Mouse (Mus musculus) cerebellum, adult 18-20 months (tissue): ENCODE measurements around the gene Nop53.

ENCODE experiments used
- DNase-seq, 2 experiments: peaks; one replicate each; pipeline ENCODE4 v3.0.0; 2021

Nop53 gene

DNA sequence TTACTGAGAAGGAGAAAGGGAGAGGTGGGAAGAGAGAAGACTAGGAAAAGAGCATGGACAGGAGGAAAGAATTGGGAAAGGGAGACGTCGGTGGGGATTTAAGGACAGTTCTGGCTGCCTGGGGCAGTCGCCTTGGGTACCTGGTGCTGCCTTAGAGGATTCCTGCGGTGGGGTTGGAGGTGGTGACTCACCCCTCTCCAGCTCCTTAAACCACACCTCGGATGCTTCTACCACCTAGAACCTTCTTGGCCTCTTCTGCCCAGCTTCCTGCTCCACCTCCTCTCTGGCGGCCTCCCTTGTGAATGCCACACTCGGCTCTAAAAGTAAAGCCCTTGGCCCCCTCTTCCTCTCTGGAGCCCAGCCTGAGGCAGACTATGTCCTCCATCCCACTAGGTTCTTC lies 9.6 kb upstream of the Nop53 start:
- DNase-seq, result no peak

GRCm38 (mm10) chr7:15954978-15955443 lies 9.1 kb upstream of the Nop53 start:
- DNase-seq, result no peak

DNA sequence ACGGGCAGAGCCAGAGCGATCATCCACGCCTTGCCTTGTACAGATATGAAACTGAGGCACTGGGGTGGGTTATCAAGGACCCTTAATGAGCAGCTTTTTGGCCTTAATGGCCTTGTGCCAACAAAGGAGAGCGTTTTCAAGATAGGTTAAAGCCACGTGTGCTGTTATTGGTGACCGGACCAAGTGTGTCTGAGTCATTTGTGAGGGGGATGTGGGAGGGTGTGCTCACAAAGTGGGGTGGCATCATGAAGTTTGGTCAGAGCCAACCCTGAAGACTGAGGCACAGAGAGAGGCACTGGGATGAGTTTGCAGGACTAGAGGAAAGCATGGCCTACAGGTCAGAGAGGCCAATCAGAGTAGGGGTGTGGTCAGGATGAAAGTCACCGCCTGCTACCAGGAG lies 8.6 kb upstream of the Nop53 start:
- no peak for DNase-seq

DNA sequence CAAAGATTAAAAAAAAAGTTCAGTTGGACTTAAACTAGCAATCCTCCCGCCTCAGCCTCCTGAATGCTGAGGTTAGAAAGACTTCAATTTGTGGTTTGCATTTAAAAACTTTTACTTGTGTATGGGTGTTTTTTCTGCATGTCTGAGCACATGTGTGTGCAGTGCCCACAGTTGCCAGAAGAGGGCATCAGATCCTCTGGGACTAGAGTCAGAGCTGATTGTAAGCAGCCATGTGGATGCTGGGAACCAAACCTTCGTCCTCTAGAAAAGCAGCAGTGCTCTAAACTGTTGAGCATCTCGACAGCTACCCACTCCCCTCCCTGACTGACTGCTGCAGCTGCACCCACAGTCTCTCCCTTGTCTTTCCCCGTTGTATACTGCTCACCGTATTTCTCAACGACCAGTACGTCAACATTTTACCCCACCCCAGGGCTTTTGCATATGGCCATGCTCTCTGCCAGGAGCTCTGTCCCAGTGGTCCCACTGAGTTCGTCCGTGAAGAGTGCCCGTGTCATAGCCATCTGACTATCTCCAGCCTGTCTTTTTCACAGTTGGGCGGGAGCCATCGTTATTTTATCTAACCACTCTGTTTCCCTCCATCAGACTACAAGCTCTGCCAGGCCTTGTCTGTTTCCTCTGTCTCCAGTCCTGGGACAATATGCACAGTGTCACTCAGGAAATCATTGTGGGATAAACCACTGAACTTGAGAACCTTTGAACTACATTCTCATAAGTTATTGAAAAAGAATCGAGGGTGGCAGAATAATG lies 7.6 kb upstream of the Nop53 start:
- DNase-seq, result no peak

GRCm38 (mm10) chr7:15952416-15952815 lies 6.5 kb upstream of the Nop53 start:
- DNase-seq, result no peak

DNA sequence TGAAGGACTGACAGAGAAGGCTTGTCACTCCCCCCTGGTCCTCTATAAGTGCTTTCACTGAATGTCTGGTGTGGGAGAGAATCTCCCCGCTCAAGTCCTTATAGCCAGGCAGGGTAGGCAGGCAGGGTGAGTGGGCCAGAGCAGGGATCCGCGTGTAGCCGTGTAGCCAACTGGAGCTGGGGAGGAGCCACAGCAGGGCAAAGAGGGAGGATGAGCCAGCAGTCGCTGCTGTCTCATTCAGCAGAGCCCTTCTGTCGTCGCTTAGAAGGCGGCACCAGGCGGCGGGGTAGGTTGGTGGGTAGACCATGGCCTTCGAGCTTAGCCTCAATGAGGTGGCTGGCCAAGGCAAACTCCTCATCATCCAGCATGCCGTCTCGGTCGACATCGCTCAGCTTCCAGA lies 4.1 kb upstream of the Nop53 start:
- DNase-seq, result no peak

GRCm38 (mm10) chr7:15949216-15949790 lies 3.4 kb upstream of the Nop53 start:
- no peak for DNase-seq

- peak; percentile 84 to 90 for DNase-seq
These were observed 2.6 kb upstream of the Nop53 start for GRCm38 (mm10) chr7:15948381-15948941.

DNA sequence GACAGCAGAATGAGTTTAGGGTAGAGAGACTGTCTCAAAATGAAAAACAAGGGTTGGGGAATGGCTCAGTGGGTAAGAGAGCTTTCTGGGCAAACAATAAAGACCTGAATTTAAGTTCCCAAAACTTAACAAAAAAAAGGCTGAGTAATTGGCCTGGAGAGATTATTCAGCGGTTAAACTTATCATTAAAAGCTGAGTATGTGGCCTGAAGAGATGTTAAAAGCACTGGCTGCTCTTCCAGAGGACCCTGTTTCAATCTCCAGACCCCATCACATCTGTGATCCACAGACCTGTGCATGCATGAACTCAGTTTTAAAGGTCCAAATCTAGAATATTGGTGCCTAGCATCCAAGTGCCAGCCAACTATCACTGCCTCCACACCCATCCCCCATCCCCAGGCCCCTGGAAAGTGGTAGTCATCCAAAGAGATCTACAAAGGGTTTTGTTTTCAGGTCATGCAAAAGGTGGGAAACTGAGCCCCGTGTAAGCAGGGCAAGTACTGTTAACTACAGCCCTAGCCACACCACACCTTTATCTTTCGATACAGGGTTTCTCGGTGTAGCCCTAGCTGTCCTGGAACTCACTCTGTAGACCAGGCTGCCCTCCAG lies 1.9 kb upstream of the Nop53 start:
- no peak for DNase-seq

DNA sequence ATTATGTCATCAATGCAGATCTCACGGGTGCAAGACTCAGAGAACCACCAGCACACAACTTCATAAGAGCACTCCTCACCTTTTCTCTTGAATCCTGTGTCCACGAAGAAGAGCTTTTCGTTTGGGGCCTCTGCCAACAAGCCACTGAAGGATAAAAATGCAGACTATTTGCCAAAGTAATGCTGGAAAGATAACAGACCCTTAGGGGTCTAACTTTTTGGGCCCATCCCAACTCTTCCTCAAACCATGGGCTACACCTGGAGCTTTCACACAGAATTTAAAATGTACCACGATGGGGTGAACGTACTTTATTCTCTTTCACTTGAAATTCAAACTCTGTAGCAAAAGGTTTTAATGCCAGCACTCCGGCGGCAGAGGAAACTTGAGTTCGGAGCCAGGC lies 663 bp downstream of the Nop53 start:
- DNase-seq, result no peak

GRCm38 (mm10) chr7:15944311-15944710 lies 1.6 kb downstream of the Nop53 start:
- no peak for DNase-seq

DNA sequence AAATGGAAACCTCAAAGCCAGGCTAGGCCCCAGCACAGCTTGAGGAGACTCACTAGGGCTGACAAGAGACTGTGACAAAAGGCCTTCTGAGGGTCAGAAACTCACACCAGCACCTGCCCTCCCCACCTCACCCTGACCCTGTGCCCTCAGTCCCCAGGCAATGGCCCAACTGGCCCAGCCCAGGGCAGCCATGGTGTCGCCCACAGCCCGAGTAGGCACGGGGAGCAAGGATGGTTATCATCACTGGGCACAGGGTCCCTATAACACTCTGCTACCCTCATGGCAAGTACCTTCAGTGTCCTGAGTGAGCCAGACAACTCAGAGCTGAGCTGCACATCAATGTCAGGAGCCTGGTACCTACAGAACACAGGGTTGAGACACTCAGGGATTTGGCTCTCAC lies 7.3 kb downstream of the Nop53 start:
- no peak for DNase-seq

DNA sequence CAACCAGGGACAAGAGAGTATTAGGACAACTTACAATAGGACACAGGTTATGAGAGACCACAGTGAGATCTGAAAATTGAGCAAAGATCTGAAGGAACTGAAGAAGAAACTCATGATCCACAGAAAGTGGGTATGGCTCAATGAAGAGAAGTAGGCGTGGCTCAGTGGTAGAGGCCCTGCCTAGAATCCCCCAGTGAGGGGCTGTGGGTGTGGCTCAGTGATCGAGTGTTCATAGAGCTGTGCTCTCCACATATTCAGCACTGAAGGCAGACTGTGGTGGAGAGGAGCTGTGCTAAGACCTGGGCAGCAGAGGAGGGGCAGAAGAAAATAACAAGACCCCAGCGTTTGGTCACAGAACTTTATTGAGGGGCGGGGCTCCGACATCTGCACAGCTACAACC lies 8.4 kb downstream of the Nop53 start:
- no peak for DNase-seq

DNA sequence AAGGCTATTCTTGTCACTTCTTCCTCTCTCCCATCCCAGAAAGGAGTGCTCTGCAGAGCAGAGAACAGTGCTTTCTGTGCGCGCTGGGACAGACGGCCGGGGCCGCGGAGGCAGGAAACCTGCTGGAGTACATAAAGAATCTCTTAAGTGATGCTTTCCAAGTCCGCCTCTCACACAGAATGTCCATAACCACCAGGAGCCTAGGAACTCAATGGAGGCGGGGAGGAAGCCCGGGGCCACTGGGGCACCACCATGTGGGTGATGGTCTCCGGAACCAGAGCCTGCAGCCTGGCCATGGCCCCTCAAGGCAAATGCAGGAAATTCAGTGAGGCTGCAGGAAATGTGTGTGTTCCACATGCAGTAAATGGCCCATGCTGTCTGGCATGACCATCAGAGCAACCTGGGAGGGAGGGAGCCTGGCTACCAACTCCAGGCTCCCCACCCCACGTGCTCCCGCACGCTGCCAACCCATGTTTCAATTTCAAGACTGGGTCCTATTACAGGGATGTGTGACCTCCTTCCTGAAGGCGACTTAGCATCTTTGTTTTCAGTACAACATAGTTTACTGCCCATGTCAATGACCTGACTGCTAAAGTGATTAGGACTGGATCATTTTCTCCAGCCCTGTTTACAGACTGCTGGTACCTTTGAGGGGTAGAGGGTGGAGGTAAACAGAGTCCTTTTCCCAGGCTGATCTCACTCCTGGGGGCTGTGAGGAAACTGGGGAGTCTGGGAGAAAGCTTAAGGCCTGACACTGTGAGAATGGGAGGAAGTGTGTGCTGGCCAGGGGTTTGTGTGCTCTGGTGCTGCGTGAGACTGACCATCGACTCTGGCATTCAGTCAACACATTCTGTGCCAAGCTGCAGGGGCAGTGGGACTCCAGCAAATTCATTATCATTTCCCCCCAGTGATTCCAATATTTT lies 12.2 kb downstream of the Nop53 start:
- DNase-seq, result no peak

DNA sequence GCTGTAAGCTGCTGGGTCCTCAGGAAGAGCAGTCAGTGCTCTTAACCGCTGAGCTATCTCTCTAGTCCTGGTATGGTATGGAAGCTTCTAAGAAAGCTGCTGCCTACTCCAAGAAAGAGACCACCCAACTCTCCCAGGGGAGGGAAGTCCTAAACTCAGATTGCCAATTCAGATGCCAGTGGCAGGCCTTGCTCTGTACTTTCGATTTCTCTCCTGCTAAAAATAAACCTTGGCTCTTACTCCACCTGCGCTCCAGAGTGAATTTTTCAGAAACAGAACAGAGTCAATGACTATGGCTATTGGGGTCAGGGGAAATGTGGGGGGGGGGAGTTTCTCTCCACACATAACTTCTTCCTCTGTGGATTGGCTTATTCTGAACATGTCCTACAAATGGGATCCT lies 14.2 kb downstream of the Nop53 start:
- DNase-seq, result no peak

GRCm38 (mm10) chr7:15930543-15930942 lies 15.3 kb downstream of the Nop53 start:
- no peak for DNase-seq

- DNase-seq, result peak; percentile 59 to 61
These were observed 16.0 kb downstream of the Nop53 start for GRCm38 (mm10) chr7:15929910-15930309.

GRCm38 (mm10) chr7:15922220-15922773 lies 23.6 kb downstream of the Nop53 start, which contains the start of gene Selenow:
Gene Selenow, minus strand, starts transcription at chr7:15922402.
- peak; percentile 91 to 92 for DNase-seq

- DNase-seq, result peak in 1 of 2 experiments; percentile 47
These were observed 24.1 kb downstream of the Nop53 start for GRCm38 (mm10) chr7:15921796-15922195.

- no peak for DNase-seq
These were observed 25.2 kb downstream of the Nop53 start for GRCm38 (mm10) chr7:15920645-15921190.

- DNase-seq, result no peak
These were observed 25.9 kb downstream of the Nop53 start for GRCm38 (mm10) chr7:15919947-15920346.

DNA sequence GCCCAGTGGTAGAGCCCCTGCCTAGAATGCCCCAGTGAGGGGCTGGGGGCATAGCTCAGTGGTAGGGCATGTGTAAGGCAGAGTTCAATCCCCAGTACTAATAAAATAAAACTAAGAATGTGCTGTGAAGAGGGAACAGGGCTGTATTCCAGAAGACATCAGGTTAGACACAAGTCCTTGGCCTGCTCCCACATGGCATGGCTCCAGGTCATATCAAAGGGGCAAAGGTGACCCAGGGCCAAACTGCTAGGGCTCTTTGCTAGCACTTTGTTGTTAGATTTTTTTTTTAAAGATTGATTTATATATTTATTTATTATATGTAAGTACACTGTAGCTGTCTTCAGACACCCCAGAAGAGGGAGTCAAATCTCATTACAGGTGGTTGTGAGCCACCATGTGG lies 27.5 kb downstream of the Nop53 start:
- no peak for DNase-seq
